Mouse (Mus musculus) left cerebral cortex, postnatal 10 days (tissue): Measurements from ENCODE around the gene Naxd. TPM values are rescaled to one million over a fixed set of nuclear protein-coding genes. Genes with fewer than 3 reads are reported as not detected.
"Not testable (repeated sequence)": the region's sequence is repeated elsewhere in the genome, so short reads cannot be mapped to it uniquely, and the experiment has no call there.

Source experiments
- DNase-seq, 2 experiments: peaks; one replicate each; pipeline ENCODE4 v3.0.0; 2021 to 2022; ENCODE audit warnings: low spot score in 2 of 2, mixed read lengths in 1 of 2; ENCODE audit errors: extremely low spot score in 1 of 2
- intact Hi-C: fragments of 180-260 bp; cut with DNase I; formaldehyde crosslinking; loops from one replicate; pipeline ENCODE4 v1.15.1; 2025
- total RNA-seq, 2 experiments: library from RNA; stranded (reverse); gene quantifications; 2 replicates each; pipeline ENCODE4 v1.2.3; 2021

The Naxd gene
- 10 to 100 TPM; 55.8 to 60.0 TPM for total RNA-seq

DNA sequence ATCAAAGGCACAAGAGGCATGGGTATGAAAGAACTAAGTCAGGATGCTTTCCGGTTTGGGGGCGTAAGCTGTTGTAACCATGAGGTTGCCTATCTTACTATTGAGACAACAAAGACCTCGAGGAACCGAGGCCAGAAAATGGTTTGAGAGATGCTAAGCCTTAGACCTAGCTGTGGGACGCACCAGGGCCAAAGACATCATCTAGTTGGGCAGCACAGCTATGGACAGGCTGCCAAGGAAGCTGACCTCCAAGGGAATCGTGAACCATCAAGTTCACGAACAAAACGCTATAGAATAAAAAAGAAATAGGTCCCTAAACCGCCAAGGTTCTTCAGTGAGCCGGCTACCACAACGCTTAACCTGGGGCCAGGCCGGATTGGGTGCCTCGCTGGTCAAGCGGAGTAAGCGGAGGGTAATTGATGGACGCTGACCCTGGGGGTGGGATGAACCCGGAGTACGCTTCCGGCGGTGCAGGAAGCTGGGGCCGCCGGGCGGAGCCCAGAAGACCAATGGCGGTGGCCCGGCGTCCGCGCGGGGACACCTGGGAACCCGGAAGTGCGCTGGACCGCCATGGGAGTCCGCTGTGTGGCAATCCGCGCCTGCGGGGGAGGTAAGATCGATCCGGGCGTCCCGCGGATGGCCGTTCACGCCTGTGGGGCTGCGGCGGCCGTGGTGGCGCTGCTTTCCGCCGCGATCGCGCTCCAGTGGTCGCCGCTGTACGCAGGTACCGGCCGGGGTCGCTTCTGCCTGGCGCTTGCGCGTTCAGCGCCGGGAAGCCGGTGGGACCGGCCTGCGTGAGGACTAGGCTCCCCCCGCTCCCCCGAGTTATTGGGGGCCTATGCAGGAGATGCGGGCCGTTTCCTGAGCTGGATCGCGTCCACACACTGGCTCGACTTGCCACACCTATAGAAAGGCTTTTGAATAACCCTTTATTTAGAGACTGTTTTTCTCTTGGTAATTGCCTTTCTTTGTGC lies at the start of gene Naxd:
Gene Naxd, plus strand, starts transcription at position 490 of the 974 bp plus-strand sequence.
- intact Hi-C loops, result no loop called here
- DNase-seq, result peak; percentile 87 to 95

DNA sequence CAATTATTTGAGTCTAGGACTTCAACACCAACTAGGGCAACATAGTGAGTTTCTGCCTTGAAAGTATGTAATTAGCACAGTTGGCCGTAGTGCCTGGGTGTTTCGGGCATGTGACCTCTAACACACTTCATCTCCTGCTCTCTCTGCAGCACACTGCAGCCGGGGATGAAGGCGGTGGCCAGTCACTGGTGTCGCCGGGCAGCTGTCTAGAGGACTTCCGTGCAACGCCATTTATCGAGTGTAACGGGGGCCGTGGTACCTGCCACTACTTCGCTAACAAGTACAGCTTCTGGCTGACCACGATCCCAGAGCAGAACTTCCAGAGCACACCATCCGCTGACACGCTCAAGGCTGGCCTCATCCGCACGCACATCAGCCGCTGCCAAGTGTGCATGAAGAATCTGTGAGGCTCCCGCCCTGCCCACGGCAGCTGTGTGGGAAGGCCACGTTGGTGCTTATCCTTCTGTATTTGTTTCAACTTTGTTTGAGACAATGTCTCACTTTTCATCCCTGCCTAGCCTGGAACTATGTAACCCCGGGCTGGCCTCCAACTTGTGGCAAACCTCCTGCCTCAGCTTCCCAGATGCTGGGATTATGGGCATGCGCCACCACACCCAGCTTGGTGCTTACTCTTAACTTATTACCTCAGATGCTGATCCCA lies 49.3 kb upstream of the Naxd start:
- intact Hi-C loops, result no loop called here
- no peak for DNase-seq

DNA sequence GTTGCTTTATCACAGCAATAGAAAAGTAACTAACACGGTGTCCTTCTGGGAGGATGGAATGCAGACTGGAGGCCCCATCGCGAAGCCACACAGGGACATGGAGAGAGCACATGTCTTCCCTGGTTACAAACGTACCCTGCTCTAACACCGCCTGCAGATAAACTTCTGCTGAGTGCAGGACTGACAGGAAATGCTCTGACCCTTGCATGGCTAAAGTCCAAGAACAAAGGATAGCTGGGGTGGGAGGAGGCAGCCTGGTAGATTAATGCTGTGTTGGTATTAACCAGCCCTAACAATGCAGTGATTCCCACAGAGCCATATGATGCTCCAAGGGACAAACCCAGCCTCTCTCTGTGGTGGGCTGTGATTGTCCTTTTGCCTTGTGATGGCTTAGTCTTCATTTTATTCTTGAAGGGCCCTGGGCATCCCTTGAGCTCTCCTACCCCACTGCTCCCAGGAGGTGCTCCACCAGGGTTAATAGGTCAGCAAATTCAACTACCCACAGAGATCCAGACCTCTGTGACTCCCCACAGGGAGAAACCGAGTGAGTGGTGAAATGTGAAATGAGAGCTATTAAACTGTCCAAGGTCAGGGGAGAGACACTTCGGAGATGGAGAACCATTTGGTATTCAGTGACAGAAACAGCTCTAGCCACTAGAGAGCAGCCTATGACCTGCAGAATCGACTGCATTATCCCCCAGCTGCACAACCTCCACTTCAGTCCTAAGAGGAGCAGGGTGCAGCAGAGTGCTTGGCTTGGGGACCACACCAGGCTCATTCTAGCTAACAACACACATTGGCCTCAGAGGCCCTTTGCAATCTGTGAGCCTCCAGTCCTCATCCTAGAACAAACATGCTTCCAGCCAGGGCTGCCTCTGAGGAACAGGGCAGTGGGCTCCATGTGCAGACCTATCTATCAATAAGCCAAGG lies 46.9 kb upstream of the Naxd start:
- DNase-seq, result no peak
- intact Hi-C loops, result loop anchor here (2.0 kb wide), 1 partner anchor 36 kb away; no protein-coding TSS in a partner anchor

DNA sequence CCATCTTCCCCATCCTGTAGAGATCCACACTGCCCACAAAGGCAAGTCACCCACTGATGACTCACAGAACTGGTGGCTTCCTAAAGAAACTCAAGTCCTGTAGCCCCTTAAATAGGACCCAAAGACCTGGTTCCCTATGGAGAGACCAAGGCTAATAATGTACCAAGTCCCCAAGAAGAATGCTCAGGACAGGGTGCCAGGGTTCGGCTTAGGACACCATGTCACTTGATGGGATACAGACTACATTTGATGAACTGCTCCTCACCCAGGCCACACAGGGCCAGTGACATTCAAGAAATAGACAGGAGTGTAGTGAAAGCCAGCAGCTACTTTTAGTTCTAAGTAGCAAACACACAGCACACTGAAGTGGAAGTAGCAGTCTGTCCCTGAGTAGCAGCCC lies 45.2 kb upstream of the Naxd start:
- intact Hi-C loops, result no loop called here
- no peak for DNase-seq

DNA sequence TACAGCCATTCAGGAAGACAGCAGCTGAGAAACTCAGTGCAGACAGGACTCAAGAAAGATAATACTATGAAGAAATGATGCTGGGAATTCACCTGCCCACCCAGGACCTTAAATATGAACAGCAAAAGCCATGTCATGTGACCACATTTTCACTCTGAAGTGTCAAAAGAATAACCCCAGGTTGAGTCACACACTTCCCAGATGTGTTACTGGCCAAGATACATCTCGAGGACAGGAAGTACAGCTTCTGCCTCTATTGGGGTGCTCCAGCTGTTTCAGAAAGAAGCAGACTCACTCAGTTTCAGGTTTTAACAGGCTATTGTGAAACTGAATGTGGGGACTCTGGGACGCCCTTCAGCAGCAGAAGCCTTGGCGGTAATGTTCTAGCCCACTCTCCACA lies 44.7 kb upstream of the Naxd start:
- intact Hi-C loops, result no loop called here

DNA sequence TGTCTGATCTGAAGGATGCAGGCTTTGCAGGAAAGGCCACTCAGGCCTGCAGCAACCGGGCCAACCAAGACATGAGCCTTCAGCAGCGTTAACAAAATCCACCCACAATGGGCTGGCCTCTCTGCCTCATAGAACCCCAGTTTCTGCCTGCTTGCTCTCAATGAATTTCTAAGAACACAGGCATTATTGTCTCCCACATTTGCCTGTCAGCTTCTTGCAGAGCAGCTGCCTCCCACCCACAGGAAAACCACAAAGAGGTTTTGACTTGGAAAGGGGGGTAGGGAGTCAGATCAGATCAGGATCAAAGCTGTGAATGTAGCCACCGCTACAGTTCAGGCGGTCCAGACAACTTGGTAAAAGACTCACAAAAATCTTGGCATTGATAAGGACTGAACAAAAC lies 44.3 kb upstream of the Naxd start:
- DNase-seq, result no peak
- intact Hi-C loops, result no loop called here

More for the DNA sequence above, 44.7 kb upstream of the Naxd start:
- DNase-seq, result no peak

DNA sequence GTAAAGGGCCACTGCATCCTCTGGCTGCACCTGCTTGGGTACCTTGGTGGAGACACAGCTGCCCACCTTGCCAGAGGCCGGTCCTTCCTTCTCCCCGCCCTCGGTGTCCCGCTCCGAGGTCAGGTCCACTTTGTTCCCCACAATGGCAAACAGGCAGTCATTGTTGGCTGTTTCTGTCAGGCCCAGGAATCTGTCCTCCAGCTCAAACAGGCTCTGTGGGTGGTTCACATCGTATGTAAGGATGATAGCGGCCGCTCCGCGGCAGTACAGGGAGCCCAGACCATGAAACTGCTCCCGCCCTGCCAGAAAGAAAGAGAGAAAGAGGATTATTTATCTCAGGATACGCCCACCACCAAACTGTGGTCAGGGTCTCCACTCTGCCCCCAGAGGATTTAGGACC lies 43.1 kb upstream of the Naxd start:
- intact Hi-C loops, result no loop called here
- DNase-seq, result no peak

DNA sequence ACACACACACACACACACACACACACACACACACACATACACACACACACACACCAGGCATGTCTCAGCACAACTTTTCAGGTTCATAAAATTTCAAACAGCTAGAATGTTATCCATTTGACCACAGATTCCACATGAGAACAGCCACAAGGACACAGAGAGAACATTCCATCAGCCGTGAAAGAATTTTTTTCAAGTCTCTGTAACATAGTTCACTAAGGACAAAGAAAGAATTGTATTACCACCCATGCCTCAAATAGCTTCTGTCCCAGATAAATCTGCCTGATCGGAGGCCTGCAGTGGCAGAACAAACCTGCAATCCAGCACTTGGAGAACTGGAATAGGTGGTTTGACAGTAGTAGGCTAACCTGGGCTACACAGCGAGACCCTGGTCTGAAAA lies 40.0 kb upstream of the Naxd start:
- no peak for DNase-seq
- intact Hi-C loops, result no loop called here

DNA sequence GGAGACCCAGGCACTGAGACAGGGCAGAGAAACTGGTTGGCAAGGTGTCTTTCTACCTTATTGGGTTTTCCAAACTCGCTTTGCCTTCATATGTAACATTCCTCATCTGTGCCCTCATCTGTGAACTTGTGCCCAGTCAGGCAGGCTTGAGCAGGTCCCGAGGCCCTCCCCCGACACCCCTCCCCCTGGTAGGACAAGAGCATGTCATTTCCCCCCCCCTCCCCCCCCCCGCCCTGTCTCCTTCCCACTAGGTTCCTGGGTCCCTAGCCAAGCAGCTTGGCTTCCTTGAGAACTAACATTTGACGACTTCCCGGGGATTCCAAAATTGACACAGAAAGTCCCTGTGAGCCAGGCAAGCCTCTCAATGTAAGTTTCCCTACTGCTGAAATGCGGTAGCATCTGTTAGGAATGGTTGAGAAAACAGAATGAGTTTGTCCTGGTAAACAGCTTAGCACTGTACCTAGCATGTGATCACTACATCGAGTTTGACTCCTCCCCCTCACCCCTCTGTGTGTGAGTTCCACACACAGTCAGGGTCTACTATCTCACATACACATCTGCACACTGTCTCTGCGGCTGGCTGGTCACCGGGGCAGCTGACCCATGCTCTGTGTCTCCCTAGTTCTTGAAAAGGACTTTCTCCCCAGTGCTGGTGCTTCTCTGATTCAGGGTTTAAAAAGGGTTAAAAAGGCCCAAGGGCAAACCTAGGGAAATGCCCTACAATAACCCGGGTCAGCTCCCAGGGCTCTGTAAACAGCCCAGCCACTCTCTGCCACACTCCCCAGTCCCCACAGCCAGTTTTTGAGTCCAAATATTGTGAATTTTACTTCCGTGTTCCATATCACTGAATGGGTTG lies 39.1 kb upstream of the Naxd start:
- intact Hi-C loops, result no loop called here
- no peak for DNase-seq

DNA sequence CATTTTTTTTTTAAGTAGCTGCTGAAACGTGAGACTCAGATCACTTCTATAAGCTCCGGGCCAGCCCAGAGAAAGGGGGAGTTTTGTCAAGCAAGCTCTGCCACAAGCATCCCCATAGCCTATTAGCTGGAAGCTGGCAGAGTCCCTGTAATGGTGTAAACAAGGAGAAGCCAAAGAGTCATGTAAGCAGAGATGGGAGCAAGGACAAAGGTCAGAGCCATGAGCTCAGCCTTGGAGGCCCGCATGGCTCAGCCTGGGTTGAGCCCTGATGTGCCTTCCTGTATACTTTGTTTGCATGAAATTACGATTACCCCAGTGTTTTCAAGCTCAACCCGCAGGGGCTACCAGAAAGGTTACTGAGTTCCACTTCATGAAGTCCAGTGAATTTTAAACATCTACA lies 38.3 kb upstream of the Naxd start:
- intact Hi-C loops, result no loop called here
- no peak for DNase-seq

DNA sequence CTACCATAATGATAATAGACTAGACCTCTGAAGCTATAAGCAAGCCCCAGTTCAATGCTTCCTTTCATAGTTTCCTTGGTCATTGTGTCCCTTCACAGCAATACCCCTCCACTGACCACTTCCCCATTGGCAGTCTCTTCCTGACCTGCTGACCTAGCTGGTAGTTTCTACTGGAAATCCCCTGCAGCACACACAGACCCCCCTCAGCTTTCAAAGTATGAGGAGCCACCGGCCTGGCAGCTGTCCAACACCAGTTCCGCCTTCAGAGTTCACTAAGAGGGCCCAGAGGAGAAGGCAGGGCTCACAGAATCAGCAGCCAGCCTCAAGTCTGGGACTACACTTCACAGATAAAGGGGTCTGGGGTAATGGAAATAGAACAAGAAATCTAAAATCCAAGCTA lies 36.4 kb upstream of the Naxd start:
- intact Hi-C loops, result no loop called here
- DNase-seq, result peak; percentile 32 to 87

DNA sequence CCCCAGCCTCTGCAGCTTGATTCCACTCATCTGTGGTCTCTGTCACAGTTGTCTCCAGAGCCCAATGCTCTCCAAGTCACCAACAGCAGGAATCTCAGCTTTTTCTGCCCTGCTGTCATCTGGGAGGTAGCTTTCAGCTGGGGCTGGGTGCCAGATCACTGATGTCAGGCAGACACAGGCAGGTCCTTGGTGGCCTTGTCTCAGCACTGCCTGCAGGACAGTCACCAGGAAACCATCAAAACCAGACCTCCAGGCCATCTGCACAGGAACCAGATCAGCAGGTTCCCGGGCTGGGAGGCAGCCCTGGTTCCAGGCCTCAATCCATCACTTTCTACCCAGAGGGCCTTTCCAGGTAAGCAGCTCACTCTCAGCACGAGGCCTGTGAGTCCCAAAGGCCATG lies 35.5 kb upstream of the Naxd start:
- DNase-seq, result no peak
- intact Hi-C loops, result no loop called here

DNA sequence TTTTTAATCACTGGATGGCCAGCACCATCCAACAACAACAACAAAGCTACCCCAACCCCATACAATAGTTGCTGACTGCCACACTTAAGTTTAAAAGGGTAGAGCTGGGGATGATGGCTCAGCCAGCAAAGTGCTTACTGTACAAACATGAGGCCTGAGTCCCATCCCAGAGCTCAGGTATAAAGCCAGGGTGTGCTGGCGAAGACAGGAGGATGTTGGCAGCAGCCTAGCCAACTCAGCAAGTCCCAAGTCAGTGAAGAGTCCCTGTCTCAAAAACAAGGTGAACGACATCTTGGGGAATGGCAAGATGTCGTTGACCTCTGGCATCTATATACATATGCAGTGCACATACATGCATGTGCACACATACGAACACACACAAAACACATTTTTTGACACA lies 34.7 kb upstream of the Naxd start:
- no peak for DNase-seq
- intact Hi-C loops, result no loop called here

DNA sequence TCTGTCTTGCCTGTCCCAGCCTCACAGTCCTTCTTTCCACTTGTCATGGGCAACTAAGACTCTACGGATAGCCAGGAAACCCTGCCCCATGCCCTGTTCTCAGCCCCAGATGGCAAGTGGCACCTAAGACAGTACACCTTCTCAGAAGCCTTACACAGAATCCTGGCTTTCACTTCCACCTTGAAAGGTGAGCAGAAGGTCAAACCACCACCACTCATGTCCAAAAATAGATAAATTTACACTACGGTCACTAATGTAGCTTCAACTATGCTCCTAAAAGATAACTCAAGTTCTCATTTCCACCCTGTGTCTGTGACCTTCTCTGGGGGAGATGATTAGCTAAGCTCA lies 33.8 kb upstream of the Naxd start:
- no peak for DNase-seq
- intact Hi-C loops, result no loop called here

DNA sequence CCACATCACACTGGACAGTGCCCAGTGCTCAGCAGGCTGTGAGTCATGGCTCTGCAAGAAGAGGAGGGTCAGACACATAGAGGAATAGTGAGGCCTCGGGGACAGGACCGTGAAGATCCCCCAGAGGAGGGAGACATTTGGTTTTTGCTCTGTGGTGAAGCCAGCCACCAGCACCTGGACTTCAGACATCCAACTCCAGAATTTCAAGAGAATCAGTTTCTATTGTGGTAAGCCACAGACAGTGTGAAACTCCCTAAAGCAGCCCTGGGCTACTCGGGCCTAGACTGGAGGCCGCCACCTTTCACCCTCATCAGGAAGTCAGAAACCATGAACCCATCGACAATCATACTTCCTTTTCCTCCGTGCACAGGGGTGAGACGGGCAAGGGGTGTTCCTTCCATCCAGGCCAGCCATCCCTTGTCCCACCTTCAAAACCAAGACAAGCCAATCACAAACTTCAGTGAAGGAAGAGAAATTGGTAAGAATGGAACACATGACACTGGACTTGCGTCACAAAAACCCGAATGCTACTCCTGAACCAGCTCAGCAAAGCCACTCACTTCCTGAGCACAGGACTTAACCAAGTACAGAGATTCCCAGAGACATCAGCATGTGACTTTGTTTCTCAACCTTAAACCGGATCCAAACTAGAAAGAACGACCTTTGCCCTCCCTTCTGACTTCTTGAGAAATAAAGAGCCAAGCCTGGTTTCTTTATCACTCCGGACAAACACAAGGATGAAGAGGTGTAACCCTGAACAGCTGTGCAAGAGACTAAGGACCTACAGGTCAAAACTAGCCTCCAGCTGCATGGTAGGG lies 33.2 kb upstream of the Naxd start:
- intact Hi-C loops, result no loop called here
- DNase-seq, result no peak

DNA sequence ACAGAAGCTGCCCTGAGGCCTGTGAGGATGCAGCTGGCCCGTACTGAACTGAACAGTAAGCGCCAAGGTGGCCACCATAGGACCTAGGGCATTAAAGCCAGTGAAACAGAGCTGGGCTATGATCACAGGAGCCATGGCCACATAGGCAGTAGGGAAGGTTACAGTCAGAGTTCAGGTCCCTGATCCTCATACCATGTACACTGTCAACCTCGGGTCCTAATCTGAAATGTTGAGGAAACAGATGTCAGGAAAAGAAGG lies 32.7 kb upstream of the Naxd start:
- DNase-seq, result no peak
- intact Hi-C loops, result no loop called here

DNA sequence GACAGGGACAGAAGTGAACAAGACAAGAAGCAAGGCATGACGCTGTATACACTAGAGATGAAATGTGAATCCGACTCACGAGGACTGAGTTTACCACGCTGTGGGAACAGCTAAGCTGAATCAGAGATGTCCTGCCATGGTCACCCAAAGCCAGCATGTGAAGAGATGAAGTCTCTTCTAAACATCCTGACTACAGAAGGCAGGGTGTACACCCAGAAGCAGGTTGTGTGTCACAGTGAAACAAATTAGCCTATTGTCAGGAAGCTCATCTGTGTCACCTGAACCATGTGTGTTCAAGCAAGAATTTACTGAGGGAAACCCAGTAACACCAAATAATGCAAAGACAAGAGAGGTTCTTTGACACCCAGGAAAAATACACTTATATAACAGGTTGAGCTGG lies 31.7 kb upstream of the Naxd start:
- intact Hi-C loops, result no loop called here
- DNase-seq, result no peak

DNA sequence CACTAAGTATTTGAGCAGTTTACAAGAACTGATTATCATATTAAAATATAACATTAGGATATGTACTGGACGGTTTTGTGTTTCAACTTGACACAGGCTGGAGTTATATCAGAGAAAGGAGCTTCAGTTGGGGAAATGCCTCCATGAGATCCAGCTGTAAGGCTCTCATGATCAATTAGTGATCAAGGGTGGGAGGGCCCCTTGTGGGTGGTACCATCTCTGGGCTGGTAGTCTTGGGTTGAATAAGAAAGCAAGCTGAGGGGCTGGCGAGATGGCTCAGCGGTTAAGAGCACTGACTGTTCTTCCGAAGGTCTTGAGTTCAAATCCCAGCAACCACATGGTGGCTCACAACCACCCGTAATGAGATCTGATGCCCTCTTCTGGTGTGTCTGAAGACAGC lies 30.8 kb upstream of the Naxd start:
- intact Hi-C loops, DNase-seq: not testable (repeated sequence)
